Comparison of ENCODE assay signal across 16 mouse cellular contexts in genomic region chr1:121313181-121313580, GRCm38 (mm10).
"Had no signal": no experiment of that assay in that cellular context is flagged by ENCODE, and none has a peak within 500 bp of the region (broad histone marks: within the 10 kb centered on the region; RNA-seq: fewer than 3 reads in every experiment).

No protein-coding gene starts in this region.

- H3K4me1 ChIP-seq: limb, embryonic 12.5 days; limb, embryonic 15.5 days had no signal

- H3K9ac ChIP-seq: limb, embryonic 12.5 days; limb, embryonic 15.5 days; liver, embryonic 14.5 days; liver, postnatal 0 days; lung, embryonic 14.5 days; midbrain, embryonic 12.5 days had no signal

- ATAC-seq: liver, postnatal 0 days had no signal

- DNase-seq: kidney, adult 18-20 months; kidney, adult 9 months; kidney, postnatal 14 days; kidney, postnatal 4 days; left cerebral cortex, postnatal 4 days; liver, postnatal 0 days; lung, embryonic 14.5 days; lung, postnatal 4 days; thymus, adult 2 months; thymus, postnatal 14 days; thymus, postnatal 4 days had no signal

- H3K27ac ChIP-seq: limb, embryonic 12.5 days; limb, embryonic 15.5 days; liver, embryonic 14.5 days had no signal

- H3K27me3 ChIP-seq: limb, embryonic 12.5 days; limb, embryonic 15.5 days; midbrain, embryonic 12.5 days had no signal

- H3K4me3 ChIP-seq: limb, embryonic 12.5 days; limb, embryonic 15.5 days; midbrain, embryonic 12.5 days had no signal

- H3K9me3 ChIP-seq: limb, embryonic 12.5 days; limb, embryonic 15.5 days; midbrain, embryonic 12.5 days had no signal

- H3K4me2 ChIP-seq: limb, embryonic 12.5 days; limb, embryonic 15.5 days; liver, embryonic 11.5 days; lung, embryonic 14.5 days; midbrain, embryonic 12.5 days had no signal
